Mouse (Mus musculus): Measurements from ENCODE around the gene Cmtr2. TPM values are rescaled to one million over a fixed set of nuclear protein-coding genes. Genes with fewer than 3 reads are reported as not detected.

Cmtr2 gene
- total RNA-seq (2023), result 7.3 TPM

DNA sequence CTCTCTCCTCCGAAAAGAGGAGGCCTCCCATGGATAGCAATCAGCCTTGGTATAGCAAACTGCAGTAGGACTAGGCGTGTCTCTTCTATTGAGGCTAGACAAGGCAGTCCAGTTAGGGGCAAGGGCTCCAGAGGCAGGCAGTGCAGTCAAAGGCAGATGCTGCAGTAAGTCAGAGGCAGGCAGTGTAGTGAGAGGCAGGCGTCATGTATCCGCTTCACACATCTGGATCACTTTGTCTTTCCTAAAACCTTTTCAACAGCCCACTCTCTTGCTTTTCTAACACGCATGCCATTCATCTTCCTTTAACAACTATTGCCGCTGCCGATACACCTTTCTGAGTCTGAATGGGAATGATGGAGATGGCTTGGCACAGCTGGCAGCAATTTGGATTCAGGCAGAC, at the start of gene Cmtr2:
Cmtr2 (plus strand) TSS at position 301 of the 400 bp plus-strand sequence.

DNA sequence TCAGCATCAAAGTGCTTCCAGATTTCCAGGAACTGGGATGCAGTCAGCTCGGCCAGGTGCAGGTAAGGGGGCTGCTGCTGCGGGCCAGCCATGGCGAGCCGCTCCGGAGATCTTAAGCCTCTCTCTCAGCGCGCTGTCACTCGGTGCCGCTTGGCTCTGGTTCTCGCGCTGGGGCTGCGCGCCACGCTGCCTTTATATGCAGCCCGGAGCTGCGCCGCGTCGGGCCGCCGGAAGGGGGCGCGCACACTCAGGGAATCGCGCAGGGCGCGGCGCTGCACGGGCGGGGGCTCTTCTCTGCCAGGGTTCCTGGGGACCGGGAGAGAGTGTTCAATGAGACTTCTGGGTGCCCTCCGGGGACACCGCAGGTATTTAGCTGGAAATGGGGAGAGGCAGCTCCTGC, 47.4 kb upstream of the Cmtr2 start, which contains the start of gene Calb2:
Calb2 (minus strand) TSS at position 165 of the 400 bp plus-strand sequence.

GRCm38 (mm10) chr8:110266741-110267140, 51.3 kb downstream of the Cmtr2 start, which contains the start of gene Hydin:
Gene Hydin (plus strand): TSS chr8:110266977.

Other genes starting within 250 kb of the Cmtr2 start
- not detected for gene Tat, start 225.2 kb upstream of the Cmtr2 start, total RNA-seq (2023)
- not detected for gene Chst4, start 175.9 kb upstream of the Cmtr2 start, total RNA-seq (2023)
- gene Zfp612, start 135.9 kb upstream of the Cmtr2 start, total RNA-seq (2023), result 2.8 TPM
- not detected for gene Gm21964, start 114.5 kb upstream of the Cmtr2 start, total RNA-seq (2023)
- gene Gm17720, start 112.9 kb upstream of the Cmtr2 start, total RNA-seq (2023), result not detected
- not detected for gene Calb2, start 47.5 kb upstream of the Cmtr2 start, total RNA-seq (2023)
- not detected for gene Hydin, start 51.3 kb downstream of the Cmtr2 start, total RNA-seq (2023)